Mouse (Mus musculus): ENCODE measurements around the gene Ugt1a1. TPM values are rescaled to one million over a fixed set of nuclear protein-coding genes. Genes with fewer than 3 reads are reported as not detected.
"Not testable (repeated sequence)": the region's sequence is repeated elsewhere in the genome, so short reads cannot be mapped to it uniquely, and the experiment has no call there.

The Ugt1a1 gene
- total RNA-seq (2021) (not detected), polyA plus RNA-seq (2012; rRNA removed) (0.32 TPM in 1 of 2 replicates, not detected in the other)
- long read RNA-seq: 0 reads

GRCm38 (mm10) chr1:88211812-88212211, at the start of gene Ugt1a1:
Ugt1a1 (plus strand) TSS chr1:88211959.
- no peak within 1 kb of the TSS for H3K27ac ChIP-seq
- no peaks in the 10 kb centered on the region for H3K27me3 ChIP-seq (ENCODE audit: control insufficient read depth, insufficient read depth, low read length)
- WGBS: 61% methylated on average over 8 of the region's 8 CpGs
- H3K36me3 ChIP-seq (ENCODE audit: control insufficient read depth, insufficient read depth, low read length): no peaks in the 10 kb centered on the region
- H3K4me1 ChIP-seq (ENCODE audit: control insufficient read depth, insufficient read depth, low read length): no peaks in the 10 kb centered on the region
- DNase-seq: peak in 1 of 2 experiments; percentile 21
- no peak within 1 kb of the TSS for H3K4me3 ChIP-seq
- intact Hi-C loops (cut with DNase I): no loop called here
- H3K9ac ChIP-seq (ENCODE audit: low read depth, low read length): no peak within 1 kb of the TSS
- no peaks in the 10 kb centered on the region for H3K79me2 ChIP-seq (replicated peaks; ENCODE audit: control insufficient read depth, insufficient read depth, low read length)
- TF ChIP-seq POLR2A (IDR thresholded peaks at IDR 0.05; ENCODE audit: insufficient read depth, low read depth, low read length): no peak
- TF ChIP-seq EP300 (IDR thresholded peaks at IDR 0.05; ENCODE audit: insufficient read depth, low read depth, low read length): no peak
- TF ChIP-seq CTCF (IDR thresholded peaks at IDR 0.05): no peak

GRCm38 (mm10) chr1:88165711-88166110, 46.0 kb upstream of the Ugt1a1 start, which contains the start of gene Ugt1a5:
Ugt1a5 (plus strand) TSS chr1:88166012.
- H3K4me3 ChIP-seq: no peak within 1 kb of the TSS
- no peaks in the 10 kb centered on the region for H3K36me3 ChIP-seq (ENCODE audit: control insufficient read depth, insufficient read depth, low read length)
- no peaks in the 10 kb centered on the region for H3K79me2 ChIP-seq (replicated peaks; ENCODE audit: control insufficient read depth, insufficient read depth, low read length)
- no peak for DNase-seq
- H3K27me3 ChIP-seq (ENCODE audit: control insufficient read depth, insufficient read depth, low read length): no peaks in the 10 kb centered on the region
- intact Hi-C loops (cut with DNase I): no loop called here
- no peak within 1 kb of the TSS for H3K27ac ChIP-seq
- WGBS: 83% methylated on average over 5 of the region's 5 CpGs
- H3K9ac ChIP-seq (ENCODE audit: low read depth, low read length): no peak within 1 kb of the TSS
- TF ChIP-seq POLR2A (IDR thresholded peaks at IDR 0.05; ENCODE audit: insufficient read depth, low read depth, low read length) (no peak), EP300 (IDR thresholded peaks at IDR 0.05; ENCODE audit: insufficient read depth, low read depth, low read length) (no peak)
- H3K4me1 ChIP-seq (ENCODE audit: control insufficient read depth, insufficient read depth, low read length): no peaks in the 10 kb centered on the region

GRCm38 (mm10) chr1:88172190-88172589, 39.6 kb upstream of the Ugt1a1 start:
- H3K27me3 ChIP-seq (ENCODE audit: control insufficient read depth, insufficient read depth, low read length); H3K27ac ChIP-seq; H3K4me3 ChIP-seq; H3K79me2 ChIP-seq (replicated peaks; ENCODE audit: control insufficient read depth, insufficient read depth, low read length); H3K9ac ChIP-seq (ENCODE audit: low read depth, low read length); H3K36me3 ChIP-seq (ENCODE audit: control insufficient read depth, insufficient read depth, low read length); DNase-seq; H3K4me1 ChIP-seq (ENCODE audit: control insufficient read depth, insufficient read depth, low read length); intact Hi-C loops (cut with DNase I): not testable (repeated sequence)
- WGBS: 71% methylated on average over 7 of the region's 7 CpGs

GRCm38 (mm10) chr1:88179657-88180056, 32.1 kb upstream of the Ugt1a1 start:
- Histone ChIP-seq H3K4me1 (ENCODE audit: control insufficient read depth, insufficient read depth, low read length) (no peaks in the 10 kb centered on the region), H3K27me3 (ENCODE audit: control insufficient read depth, insufficient read depth, low read length) (no peaks in the 10 kb centered on the region), H3K4me3 (no peak overlapping the region), H3K9ac (ENCODE audit: low read depth, low read length) (no peak overlapping the region), H3K27ac (no peak overlapping the region), H3K79me2 (replicated peaks; ENCODE audit: control insufficient read depth, insufficient read depth, low read length) (no peaks in the 10 kb centered on the region), H3K36me3 (ENCODE audit: control insufficient read depth, insufficient read depth, low read length) (no peaks in the 10 kb centered on the region)
- intact Hi-C loops (cut with DNase I): no loop called here
- DNase-seq: no peak
- no peak for TF ChIP-seq CTCF (IDR thresholded peaks at IDR 0.05)
- no peak for TF ChIP-seq POLR2A (IDR thresholded peaks at IDR 0.05; ENCODE audit: insufficient read depth, low read depth, low read length)
- no peak for TF ChIP-seq EP300 (IDR thresholded peaks at IDR 0.05; ENCODE audit: insufficient read depth, low read depth, low read length)
- 84% methylated on average over 1 of the region's 1 CpGs for WGBS

GRCm38 (mm10) chr1:88186325-88186935, 25.3 kb upstream of the Ugt1a1 start:
- Histone ChIP-seq H3K27me3 (ENCODE audit: control insufficient read depth, insufficient read depth, low read length) (no peaks in the 10 kb centered on the region), H3K79me2 (replicated peaks; ENCODE audit: control insufficient read depth, insufficient read depth, low read length) (no peaks in the 10 kb centered on the region), H3K9ac (ENCODE audit: low read depth, low read length) (no peak overlapping the region), H3K27ac (no peak overlapping the region), H3K4me3 (no peak overlapping the region), H3K36me3 (ENCODE audit: control insufficient read depth, insufficient read depth, low read length) (no peaks in the 10 kb centered on the region), H3K4me1 (ENCODE audit: control insufficient read depth, insufficient read depth, low read length) (no peaks in the 10 kb centered on the region)
- intact Hi-C loops (cut with DNase I): no loop called here
- TF ChIP-seq EP300 (IDR thresholded peaks at IDR 0.05; ENCODE audit: insufficient read depth, low read depth, low read length): no peak
- TF ChIP-seq CTCF (IDR thresholded peaks at IDR 0.05): no peak
- TF ChIP-seq POLR2A (IDR thresholded peaks at IDR 0.05; ENCODE audit: insufficient read depth, low read depth, low read length): no peak
- 88% methylated on average over 5 of the region's 5 CpGs for WGBS
- DNase-seq: no peak

- intact Hi-C loops (cut with DNase I): no loop called here
- Histone ChIP-seq H3K4me1 (ENCODE audit: control insufficient read depth, insufficient read depth, low read length) (no peaks in the 10 kb centered on the region), H3K36me3 (ENCODE audit: control insufficient read depth, insufficient read depth, low read length) (no peaks in the 10 kb centered on the region), H3K27me3 (ENCODE audit: control insufficient read depth, insufficient read depth, low read length) (no peaks in the 10 kb centered on the region), H3K9ac (ENCODE audit: low read depth, low read length) (no peak overlapping the region), H3K27ac (no peak overlapping the region), H3K4me3 (no peak overlapping the region), H3K79me2 (replicated peaks; ENCODE audit: control insufficient read depth, insufficient read depth, low read length) (no peaks in the 10 kb centered on the region)
- DNase-seq: no peak
- no peak for TF ChIP-seq POLR2A (IDR thresholded peaks at IDR 0.05; ENCODE audit: insufficient read depth, low read depth, low read length)
- TF ChIP-seq CTCF (IDR thresholded peaks at IDR 0.05): no peak
- TF ChIP-seq EP300 (IDR thresholded peaks at IDR 0.05; ENCODE audit: insufficient read depth, low read depth, low read length): no peak
- 72% methylated on average over 3 of the region's 3 CpGs for WGBS
Observed at GRCm38 (mm10) chr1:88192136-88192535, 19.6 kb upstream of the Ugt1a1 start.

All from heart, adult 2 months (tissue).